Mouse (Mus musculus): ENCODE results near the gene E130308A19Rik.

Gene E130308A19Rik

DNA sequence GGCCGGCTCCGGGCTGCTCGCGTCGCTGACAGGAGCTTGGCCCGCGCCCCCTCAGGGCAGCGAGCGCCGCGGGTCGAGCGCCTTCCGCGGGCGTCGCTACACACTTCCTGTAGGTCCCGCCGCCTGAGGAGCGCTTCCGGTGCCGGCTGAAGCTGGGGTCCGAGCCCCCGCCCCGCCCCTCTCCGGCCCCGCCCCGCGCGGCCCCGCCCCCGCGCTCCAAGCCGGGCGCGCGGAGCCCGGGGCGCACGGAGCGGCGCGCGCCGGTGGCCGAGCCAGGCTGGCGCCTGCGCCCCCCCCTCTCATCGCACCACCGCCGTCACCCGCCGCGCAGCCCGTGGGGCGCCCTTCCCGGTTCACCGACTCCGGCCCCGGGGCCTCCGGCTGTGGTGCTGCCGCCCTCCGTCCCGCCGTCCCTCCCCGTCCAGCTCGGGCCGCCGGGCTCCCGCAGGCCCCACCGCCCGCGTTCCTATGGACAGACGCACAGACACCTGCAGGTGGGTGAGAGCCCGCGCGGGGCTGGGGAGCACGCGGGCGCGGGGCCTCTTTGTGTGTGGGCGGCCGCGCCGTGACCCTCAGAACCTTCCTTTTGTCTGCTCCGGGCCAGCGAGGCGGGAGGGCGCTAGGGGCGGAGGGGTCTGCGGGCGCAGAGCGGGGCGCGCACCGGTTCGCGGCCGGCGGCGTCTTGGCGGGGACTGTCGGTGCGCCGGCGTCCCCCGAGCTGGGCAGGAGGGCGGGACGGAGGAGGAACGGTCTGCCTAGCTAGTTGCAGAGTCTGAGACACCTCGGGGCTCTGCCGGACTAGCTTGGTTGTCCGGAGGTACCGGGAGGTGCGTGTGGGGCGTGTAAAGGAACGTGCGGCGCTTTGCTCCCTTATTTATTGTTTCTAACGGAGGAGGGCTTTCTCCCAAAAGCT is at the start of gene E130308A19Rik:
TSS of gene E130308A19Rik (plus strand) at position 214 of the 913 bp plus-strand sequence.
- DNase-seq (ENCODE audit: low spot score in 2 of 2), result peak; percentile 62 to 72

DNA sequence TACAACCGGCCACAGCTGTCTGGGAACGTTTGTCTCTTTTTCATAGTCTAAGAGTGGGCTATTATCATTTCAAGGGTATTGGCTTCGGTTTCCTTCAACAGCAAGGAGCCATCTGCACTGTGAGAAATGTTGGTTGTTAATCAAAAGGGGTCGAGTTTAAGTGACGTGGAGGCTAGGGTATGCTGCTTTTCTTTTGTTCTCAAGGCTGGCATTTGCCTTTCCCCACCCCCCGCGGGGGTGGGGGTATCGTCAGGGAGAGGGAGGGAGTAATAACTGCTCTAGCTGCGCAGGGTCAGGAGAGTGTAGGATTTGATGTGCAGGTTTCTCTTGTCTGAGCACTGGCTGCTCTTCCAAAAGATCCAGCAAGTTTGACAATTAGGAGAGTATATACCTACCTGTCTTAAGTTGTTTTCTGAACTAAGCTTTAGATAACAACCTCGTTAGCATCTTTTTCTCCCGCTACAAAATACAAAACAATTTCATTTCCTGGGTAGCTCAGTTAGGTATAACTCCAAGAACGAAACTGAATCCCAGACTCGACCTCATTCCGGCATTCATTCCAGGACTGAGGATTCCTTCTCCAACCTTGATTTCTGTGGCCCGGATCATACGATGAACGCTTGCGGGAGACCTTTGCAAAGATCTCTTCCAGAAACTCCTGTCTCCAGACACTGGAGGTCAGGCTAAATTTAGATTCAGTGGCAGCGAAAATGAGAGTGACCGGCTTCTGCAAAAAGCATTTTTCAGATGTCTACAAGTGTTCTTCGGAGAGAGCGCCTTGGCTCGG is 45.3 kb upstream of the E130308A19Rik start:
- DNase-seq (ENCODE audit: low spot score in 2 of 2), result no peak

DNA sequence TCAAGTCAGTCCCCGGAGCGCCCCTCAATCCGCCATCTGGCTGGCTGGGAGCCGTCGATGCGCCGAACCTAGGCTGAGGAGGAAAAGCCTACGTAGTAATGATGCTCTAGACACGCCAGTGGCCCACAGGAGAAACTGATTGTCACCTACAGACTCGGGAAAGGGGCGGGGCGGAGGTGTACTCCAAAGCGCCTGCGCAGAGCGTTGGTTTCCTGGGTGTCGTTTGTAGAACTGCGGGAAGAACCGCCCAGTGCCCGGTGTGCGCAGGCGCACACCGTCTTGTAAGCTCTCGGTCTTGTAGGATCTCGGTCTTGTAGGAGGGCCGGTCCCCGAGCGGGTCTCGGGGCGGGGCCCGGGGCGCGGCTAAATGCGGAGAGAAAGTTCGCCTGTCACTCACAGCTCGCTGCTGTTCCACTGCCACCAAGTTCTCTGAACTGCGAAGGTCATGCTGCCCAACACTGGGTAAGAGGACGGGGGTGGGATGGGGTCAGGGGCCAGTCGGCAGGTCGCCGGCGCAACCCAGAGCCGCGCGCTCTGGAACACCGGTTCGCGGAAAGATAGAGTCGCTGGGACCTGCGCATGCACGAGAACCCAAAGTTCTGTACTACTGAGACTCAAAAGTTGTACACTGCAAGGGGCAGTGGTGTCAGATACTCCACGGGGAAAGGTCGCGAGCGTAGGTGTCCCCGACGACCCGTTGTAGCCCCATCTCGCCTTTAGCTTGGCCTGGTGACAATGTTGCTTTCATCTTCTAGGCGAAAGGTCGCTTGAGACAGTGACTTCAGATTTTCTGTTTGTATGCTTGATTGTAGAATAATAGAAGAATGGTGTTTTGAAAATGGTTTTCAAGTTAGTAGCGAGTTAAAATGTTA is 44.5 kb upstream of the E130308A19Rik start, which contains the start of gene Hsdl2:
TSS of gene Hsdl2 (plus strand) at position 250 of the 872 bp plus-strand sequence.
- peak; percentile 96 to 97 for DNase-seq (ENCODE audit: low spot score in 2 of 2)

DNA sequence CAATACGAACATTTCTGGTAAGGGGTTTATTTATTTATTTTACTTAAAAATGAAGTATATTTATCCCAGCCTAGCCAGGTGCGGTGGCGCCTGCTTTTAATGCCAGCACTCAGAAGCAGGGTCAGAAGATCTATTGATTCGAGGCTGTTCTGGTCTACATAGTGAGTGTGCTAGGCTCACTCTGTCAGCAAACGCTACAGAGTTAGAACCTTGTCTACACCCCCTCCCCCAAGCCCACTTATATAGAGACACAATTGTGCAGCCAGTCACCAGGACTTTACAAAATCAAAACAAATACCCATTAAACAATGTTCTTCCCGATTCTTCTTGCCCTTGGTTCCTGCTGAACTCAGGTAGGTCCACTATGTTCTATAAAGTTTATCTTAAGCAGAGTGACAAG is 43.8 kb upstream of the E130308A19Rik start:
- DNase-seq (ENCODE audit: low spot score in 2 of 2), result no peak

DNA sequence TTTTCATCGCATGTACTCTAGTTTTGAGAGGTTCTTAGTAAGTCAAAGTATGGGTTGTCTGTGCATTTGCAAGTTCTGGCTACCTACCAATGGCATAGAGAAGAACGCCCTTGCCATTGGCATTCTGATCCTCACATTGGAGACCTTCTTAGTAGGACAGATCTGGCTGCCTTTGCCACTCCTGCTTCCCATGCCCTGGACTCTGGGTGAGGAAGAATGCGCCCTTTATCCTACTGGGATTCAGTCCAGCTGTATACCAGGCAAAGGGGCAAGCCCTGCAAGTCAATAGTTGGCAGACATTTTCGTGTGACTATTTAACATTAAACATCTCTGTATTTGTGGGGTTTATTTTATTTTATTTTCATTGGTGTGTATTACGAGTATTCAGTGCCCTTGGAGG is 40.9 kb upstream of the E130308A19Rik start:
- DNase-seq (ENCODE audit: low spot score in 2 of 2), result no peak

DNA sequence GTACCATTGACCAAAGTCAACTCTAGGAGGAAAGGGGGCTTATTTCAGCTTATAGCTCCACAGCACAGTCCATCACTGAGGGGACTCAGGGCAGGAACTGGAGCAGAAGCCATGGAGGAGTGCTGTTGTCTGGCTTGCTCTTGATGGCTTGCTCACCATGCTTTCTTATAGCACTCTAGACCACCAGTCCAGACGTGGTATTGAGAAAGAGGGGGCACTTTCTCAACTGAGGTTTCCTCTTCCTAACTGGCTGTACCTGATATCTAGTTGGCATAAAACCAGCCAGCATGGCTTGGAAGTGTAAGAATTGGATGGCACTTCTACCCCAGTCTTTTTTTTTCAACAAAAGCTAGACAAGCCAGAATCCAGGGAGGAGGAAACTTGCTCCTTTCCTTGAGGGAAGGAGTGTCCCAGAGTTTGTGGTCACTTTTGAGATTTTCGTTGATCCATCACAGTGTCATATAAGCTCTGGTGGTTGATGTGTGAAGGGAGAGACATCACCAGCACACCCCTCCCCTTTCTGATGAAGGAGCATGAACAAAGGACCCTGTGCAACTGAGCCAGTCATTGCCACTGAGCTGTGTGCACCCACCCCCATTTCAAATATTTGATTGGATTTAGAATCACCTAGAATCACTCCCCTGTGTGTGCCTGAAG is 38.7 kb upstream of the E130308A19Rik start:
- no peak for DNase-seq (ENCODE audit: low spot score in 2 of 2)

DNA sequence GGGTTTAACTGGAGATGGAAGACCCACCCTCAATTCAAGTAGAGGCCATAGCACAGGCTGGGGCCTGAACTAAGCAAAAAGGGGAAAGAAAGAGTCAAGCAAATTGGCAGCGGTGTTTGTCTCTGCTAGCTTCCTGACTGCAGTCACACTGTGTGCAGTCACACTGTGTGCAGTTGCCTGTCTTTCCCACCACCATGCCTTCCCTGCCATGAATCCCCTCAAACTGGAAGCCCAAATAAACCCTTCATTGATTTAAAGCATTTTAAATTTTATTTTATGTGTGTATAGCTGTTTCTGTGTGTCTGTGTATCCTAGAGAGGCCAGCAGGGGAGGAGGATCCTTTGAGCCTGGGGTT is 38.2 kb upstream of the E130308A19Rik start:
- no peak for DNase-seq (ENCODE audit: low spot score in 2 of 2)

DNA sequence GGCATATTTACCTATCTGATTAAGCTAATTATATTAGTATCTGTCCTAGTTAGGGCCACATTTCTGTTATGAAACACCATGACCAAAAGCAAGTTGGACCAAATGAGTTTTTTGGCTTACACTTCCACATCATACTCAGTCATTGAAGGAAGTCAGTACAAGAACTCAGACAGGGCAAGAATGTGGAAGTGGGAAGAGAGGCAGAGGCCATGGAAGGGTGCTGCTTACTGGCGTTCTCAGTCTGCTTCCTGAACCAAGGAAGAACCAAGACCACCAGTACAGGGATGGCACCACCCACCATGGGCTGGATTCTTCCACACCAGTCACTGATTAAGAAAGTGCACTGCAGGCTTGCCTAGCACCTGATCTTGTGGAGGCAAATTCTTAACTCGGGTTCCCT is 31.4 kb upstream of the E130308A19Rik start:
- no peak for DNase-seq (ENCODE audit: low spot score in 2 of 2)

DNA sequence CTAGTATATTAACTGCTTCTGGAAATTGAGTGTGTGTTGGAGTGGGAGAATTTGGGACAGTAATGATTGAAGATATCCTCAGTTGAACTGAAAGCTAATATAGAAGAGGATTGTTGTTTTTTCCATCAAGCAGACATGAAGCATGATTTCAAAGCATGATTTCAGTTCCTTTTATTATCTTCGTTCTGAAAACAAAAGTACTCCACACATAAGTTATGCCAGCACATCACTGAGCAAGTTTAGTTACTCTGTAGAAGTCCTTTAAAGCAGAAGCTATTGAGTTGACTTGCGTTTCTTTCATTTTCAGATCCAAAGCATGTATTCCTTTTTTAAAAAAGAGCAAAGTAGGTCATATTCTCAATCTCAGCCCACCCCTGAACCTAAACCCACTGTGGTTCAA is 29.5 kb upstream of the E130308A19Rik start:
- DNase-seq (ENCODE audit: low spot score in 2 of 2), result no peak

DNA sequence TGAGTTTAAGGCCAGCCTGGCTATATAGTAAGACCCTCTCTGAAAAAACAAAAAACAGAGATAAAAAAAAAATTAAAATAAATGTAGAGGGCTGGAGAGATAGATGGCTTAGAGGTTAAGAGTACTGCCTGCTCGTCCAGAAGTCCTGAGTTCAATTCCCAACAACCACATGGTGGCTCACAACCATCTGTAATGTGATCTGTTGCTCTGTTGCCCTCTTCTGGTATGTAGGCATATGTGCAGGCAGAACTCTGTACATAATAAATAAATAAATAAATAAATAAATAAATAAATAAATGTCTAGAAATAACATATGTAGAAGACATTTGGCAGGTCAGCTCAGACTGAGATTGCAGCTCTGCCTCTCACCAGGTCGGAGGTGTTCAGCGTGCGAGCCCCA is 23.3 kb upstream of the E130308A19Rik start:
- DNase-seq (ENCODE audit: low spot score in 2 of 2), result no peak

DNA sequence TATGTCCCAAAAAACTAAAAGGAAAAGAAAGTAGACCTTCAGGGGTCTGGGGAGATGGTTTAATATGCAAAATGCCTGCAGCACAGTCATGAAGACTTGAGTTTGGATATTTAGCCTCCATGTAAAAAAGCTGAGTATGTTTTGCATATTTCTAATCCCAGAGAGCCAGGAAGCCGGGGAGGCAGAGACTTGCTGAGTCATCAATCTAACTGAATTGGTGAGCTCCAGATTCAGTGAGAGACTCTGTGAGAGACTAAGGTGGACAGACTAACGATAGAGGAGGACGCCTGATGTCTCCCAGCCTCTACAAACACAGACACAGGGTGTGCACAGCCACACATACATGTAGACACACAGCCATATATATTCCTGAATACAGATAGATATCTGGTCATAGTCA is 21.1 kb upstream of the E130308A19Rik start:
- no peak for DNase-seq (ENCODE audit: low spot score in 2 of 2)

DNA sequence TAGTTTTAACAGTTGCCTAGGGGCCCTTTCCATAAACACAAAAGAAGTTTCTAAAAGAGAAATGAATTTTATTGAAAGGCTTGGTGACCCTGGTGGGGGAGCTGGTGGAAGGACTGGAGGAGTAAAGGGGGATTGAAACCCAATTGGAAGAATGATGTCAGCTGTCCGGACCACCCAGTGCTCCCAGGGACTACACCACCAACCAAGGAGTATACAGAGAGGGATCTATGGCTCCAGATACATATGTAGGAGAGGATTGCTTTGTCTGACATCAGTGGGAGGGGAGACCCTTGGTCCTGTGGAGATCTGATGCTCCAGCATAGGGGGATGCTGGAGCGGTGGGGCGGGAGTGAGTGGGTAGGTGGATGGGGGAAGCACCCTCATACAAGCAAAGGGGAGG is 20.5 kb upstream of the E130308A19Rik start:
- no peak for DNase-seq (ENCODE audit: low spot score in 2 of 2)

DNA sequence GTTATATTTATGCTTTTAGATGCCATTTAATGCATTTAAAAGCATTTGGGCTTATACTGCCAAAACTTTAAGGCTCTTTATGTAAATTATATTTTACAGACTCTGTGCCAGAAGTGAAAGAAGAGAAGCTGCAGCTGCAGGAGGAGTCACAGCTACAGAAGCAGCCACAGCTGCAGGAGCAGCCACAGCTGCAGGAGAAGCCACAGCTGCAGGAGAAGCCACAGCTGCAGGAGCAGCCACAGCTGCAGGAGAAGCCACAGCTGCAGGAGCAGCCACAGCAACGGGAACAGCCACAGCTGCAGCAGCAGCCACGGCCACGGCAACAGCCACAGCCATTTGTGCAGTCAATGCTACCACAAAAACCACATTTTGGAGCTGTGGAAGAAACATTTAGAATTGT is 15.6 kb upstream of the E130308A19Rik start:
- DNase-seq (ENCODE audit: low spot score in 2 of 2), result no peak

DNA sequence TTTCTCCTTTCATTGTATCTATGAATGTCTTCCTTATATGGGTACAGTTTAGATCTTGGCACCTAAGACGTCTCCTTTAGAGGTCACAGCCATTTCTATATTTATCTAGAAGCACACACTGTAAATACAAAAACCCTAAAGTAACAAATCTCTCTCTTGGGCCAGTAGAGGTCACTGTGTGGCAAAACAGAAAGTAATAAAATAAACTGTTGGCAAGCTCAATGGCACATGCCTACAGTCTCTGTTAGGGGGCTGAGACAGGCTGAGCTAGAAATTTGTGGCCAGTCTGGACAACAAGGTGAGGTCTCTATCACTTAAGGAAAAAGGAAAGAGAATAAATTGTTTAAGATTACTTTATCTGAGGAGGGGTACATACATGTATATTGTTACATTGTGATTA is 11.0 kb upstream of the E130308A19Rik start:
- DNase-seq (ENCODE audit: low spot score in 2 of 2), result no peak

DNA sequence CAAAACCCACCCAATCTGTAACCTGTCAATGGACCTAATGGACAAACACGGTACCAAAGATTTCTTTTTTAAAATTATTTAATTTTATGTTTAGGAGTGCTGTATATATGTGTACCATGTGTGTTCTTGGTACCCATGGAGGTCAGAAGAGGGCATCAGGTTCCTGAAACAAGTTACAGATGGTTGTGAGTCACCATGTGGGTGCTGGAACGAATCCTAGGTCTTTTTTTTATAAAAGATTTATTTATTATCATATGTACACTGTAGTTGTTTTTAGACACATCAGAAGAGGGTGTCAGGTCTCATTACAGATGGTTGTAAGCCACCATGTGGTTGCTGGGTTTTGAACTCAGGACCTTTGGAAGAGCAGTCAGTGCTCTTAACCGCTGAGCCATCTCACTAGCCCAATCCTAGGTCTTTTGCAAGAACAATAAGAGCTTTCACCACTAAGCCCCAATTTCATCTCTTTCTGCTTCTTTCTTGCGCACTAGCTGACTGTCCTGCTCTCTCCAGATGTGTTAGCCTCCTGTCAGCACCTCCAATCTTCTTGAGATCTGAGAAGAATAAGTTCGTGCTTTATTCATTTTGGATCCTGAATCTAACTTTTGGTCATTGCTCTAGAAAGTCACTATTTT is 6.3 kb upstream of the E130308A19Rik start:
- no peak for DNase-seq (ENCODE audit: low spot score in 2 of 2)

DNA sequence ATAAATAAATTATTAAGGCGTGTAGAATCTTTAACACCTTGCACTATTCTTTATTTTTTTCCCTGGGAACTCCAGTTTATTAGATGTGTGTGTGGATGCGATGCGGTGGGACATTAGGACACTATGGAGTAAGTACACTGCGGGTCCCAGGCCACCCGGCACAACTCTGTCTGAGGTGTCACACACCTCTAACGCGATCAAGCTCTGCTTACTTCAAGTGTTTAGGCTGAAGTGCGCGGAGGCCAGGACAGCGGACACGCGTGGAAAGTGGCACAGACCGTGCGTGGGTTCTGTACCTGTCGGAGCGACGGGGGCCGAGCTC is 374 bp upstream of the E130308A19Rik start:
- no peak for DNase-seq (ENCODE audit: low spot score in 2 of 2)

DNA sequence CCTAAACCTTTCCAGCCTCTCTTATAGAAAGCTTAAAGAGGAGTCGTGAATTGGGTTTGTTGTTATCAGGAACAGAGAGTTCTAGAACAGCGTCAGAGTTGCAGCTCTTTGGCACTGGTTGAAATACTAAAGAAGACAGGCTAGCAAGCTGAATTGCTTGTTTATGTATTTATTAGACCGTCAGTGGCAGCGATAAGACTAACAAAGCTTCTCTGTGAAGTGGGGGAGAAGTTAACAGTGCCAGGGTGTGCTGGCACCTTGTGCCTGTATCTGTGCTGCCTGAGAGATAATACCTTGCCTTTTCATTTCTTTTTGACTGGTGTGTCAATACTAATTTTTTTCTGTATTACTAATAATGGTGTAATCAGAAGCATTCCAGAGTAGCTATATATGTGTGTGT is 2.2 kb downstream of the E130308A19Rik start:
- DNase-seq (ENCODE audit: low spot score in 2 of 2), result no peak

DNA sequence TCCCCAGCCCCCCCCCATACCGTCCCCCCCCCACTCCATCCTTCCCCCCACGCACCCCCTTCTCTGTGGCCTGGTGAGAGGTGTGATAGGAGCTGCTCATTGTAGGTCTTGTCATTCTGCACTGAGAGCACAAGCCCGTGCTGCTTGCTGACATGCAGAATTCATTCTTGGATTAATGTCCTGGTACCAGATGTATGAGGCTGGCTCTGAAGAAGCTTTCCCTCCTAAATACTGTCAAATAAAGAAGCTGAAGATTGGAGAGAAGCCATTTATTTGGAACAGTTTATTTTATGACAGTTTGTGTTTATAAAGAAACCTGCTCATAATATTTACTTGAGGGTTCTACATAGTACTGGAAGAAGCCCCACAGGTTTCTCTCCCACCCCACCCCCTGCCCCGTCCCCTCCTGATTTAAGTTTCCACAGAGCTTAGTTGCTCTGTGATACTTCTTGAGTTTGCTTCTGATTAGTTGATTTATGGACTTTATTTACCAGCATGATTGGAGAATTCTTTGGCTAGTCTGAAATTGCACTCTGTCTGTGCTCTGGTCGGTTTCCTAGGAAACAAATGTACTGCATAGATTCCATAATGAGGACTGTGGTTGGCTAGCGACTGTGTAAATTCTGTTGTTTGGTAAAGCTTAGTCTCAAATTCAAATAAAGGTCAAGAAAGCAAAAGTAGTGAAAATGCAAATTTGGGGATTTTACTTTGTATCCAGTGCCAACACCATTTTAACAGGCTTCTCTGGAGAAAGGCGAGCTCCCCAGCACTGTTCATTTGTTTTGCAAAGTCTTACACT is 3.3 kb downstream of the E130308A19Rik start:
- DNase-seq (ENCODE audit: low spot score in 2 of 2), result no peak

DNA sequence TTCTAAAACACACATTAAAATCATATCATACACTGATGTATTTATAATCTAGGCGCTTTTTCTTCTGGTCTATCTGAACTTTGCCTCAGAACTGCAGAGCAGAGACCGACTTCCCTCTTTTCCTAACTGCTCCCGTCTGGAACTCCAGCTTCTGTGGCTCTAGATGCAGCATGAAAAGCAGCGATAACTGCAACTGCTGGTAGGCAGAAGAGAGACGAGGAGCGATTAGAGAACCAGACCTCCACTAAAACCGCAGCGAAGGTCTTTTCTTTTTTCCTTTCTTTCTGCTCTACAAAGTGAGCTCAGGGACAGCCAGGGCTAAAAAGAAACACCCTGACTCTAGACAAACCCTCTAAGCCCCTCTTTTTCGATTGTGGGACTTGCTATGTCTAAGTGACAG is 4.1 kb downstream of the E130308A19Rik start:
- DNase-seq (ENCODE audit: low spot score in 2 of 2), result no peak

DNA sequence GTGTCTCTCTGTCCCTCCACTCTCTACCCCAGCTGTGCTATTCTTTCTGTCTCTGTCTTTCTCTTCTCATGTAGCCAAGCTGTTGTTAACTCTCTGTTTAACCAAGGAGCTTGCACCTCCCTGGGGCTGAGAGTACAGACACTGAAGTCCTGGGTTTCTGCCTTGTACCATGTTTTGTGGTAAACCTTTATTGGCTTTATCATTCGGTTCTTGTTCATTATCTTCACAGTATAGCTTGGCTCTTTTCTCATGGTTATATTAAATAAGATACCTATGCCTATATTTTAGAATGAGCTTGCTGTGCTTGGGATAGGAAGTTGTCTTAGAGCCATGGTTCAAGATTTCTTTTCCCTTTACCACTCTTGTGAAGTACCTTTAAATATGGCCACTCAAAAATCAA is 8.5 kb downstream of the E130308A19Rik start:
- DNase-seq (ENCODE audit: low spot score in 2 of 2), result no peak
